Mouse (Mus musculus) erythroblast, embryonic 14.5 days (primary cell): ENCODE measurements around the gene Csmd2.

Source experiments
- GATA1 ChIP-seq: IDR thresholded peaks from 2 replicates; pipeline ENCODE4 v1.6.1; 2012; ENCODE audit warnings: low read length, inconsistent platforms, mixed read lengths
- TAL1 ChIP-seq: IDR thresholded peaks from 3 replicates; pipeline ENCODE4 v1.6.1; 2012; ENCODE audit warnings: low read length, inconsistent platforms, mixed read lengths

- TF ChIP-seq GATA1 (no peak), TAL1 (no peak)
Observed at GRCm38 (mm10) chr4:128259211-128259610, 271.6 kb downstream of the Csmd2 start.
